Mouse (Mus musculus): Measurements from ENCODE around the gene Maco1. TPM values are rescaled to one million over a fixed set of nuclear protein-coding genes. Genes with fewer than 3 reads are reported as not detected.

Gene Maco1
- polyA plus RNA-seq, 1 experiment = 42.2 TPM

DNA sequence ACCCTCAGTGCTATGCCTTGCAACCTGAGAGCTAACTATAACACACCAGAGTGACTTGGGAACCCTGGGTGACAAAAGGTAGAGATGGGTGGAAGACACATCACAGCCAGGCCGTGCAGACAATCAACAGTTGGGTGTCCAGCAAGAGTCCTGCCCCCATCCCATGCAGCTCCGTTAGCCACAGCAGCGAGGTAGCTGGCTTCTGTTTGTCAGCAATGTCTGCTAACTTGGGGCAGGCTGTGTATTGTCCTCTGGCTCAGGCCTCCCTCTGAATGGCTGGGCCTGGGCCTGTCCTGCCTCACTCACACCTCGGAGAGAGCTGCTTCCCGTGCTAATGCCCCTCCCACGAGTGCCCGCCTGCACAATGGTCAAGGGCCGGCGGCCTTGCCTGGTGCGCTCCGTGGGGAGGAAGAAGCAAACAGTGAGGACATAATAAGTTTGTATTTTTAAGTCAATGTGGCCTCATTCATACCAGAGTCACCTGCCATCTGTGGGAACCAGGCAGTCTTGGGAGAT lies 100.2 kb downstream of the Maco1 start:
- Histone ChIP-seq H3K4me1 (ENCODE audit: control insufficient read depth, insufficient read depth, low read length) (no peaks in the 10 kb centered on the region), H3K4me3 (ENCODE audit: insufficient read depth, low read length) (no peak overlapping the region), H3K27ac (ENCODE audit: insufficient read depth, low read length) (no peak overlapping the region)
- TF ChIP-seq CTCF (IDR thresholded peaks at IDR 0.05; ENCODE audit: extremely low read depth, insufficient read depth, low read length) = no peak
- no peak for TF ChIP-seq POLR2A (IDR thresholded peaks at IDR 0.05; ENCODE audit: extremely low read depth, insufficient read depth, low read length)

Other genes with a start within 250 kb of the Maco1 start
- 18.9 and 20.5 TPM in 2 replicates for gene Man1c1, start 149.1 kb downstream of the Maco1 start, polyA plus RNA-seq (2012; rRNA removed)
- gene Ldlrap1, start 85.3 kb downstream of the Maco1 start, polyA plus RNA-seq (2012; rRNA removed) = 3.0 and 3.3 TPM in 2 replicates
- gene Rhd, start 11.2 kb upstream of the Maco1 start, polyA plus RNA-seq (2012; rRNA removed) = 0.06 and 0.11 TPM in 2 replicates
- 165 and 171 TPM in 2 replicates for gene Tmem50a, start 61.7 kb upstream of the Maco1 start, polyA plus RNA-seq (2012; rRNA removed)
- 545 and 625 TPM in 2 replicates for gene Rsrp1, start 70.2 kb upstream of the Maco1 start, polyA plus RNA-seq (2012; rRNA removed)
- gene Syf2, start 77.6 kb upstream of the Maco1 start, polyA plus RNA-seq (2012; rRNA removed) = 79.4 and 83.8 TPM in 2 replicates